Mouse (Mus musculus): ENCODE measurements at regions not wholly inside any gene's neighbourhood (a gene's known extent, or its start where the extent isn't known, plus 50 kb on each side); places are given as distances from the start of the nearest gene placed in this dataset.

- Histone ChIP-seq H3K4me2 (no peak overlapping the region), H3K9me3 (no peaks in the 10 kb centered on the region), H3K27me3 (replicated peaks) (no peaks in the 10 kb centered on the region), H3K27ac (no peak overlapping the region), H3K36me3 (replicated peaks) (no peaks in the 10 kb centered on the region), H3K4me3 (no peak overlapping the region), H3K9ac (no peak overlapping the region), H3K4me1 (no peaks in the 10 kb centered on the region)
- no peak for ATAC-seq (replicated peaks)
- 88% methylated on average over 7 of the region's 7 CpGs for WGBS
Observed at GRCm38 (mm10) chr6:116910607-116911006, 193.9 kb upstream of the Tmem72 start.

GRCm38 (mm10) chr6:116912161-116912560 lies 195.4 kb upstream of the Tmem72 start:
- Histone ChIP-seq H3K27ac (no peak overlapping the region), H3K27me3 (replicated peaks) (no peaks in the 10 kb centered on the region), H3K9ac (no peak overlapping the region), H3K4me3 (no peak overlapping the region), H3K36me3 (replicated peaks) (no peaks in the 10 kb centered on the region), H3K4me1 (no peaks in the 10 kb centered on the region), H3K9me3 (no peaks in the 10 kb centered on the region), H3K4me2 (no peak overlapping the region)
- no peak for ATAC-seq (replicated peaks)
- 76% methylated on average over 3 of the region's 3 CpGs for WGBS

- Histone ChIP-seq H3K4me1 (no peaks in the 10 kb centered on the region), H3K36me3 (replicated peaks) (no peaks in the 10 kb centered on the region), H3K9me3 (no peaks in the 10 kb centered on the region), H3K9ac (no peak overlapping the region), H3K27ac (no peak overlapping the region), H3K4me3 (no peak overlapping the region), H3K27me3 (replicated peaks) (no peaks in the 10 kb centered on the region), H3K4me2 (no peak overlapping the region)
- 79% methylated on average over 1 of the region's 1 CpGs for WGBS
- no peak for ATAC-seq (replicated peaks)
Observed at GRCm38 (mm10) chr6:116914073-116914472, 197.4 kb upstream of the Tmem72 start.

DNA sequence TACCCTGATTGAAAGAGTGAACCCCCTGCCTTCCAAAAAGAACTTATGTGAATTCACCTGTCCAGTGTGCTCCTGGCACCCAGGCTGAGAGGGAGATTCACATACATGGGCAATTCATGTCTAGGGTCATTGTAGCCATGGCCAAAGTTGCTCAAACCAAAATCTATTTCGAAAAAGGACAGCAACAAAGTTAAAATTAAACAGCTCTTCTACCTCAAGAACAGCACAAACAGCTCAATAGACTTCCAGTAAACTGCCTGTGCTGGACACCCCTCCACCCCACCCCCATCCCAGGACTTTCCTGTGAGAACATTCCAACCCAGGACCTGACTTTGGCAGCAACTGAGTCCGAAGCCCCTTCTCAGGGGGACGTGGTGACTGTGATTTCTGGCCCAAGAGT lies 218.3 kb upstream of the Tmem72 start:
- no peaks in the 10 kb centered on the region for H3K4me1 ChIP-seq
- no peaks in the 10 kb centered on the region for H3K27me3 ChIP-seq (replicated peaks)
- H3K4me3 ChIP-seq = no peak overlapping the region
- WGBS = 84% methylated on average over 3 of the region's 3 CpGs
- no peak overlapping the region for H3K4me2 ChIP-seq
- no peak overlapping the region for H3K9ac ChIP-seq
- no peaks in the 10 kb centered on the region for H3K36me3 ChIP-seq (replicated peaks)
- ATAC-seq (replicated peaks) = no peak
- no peak overlapping the region for H3K27ac ChIP-seq
- no peaks in the 10 kb centered on the region for H3K9me3 ChIP-seq

- peaks cover 5% of the 10 kb centered on the region; the same call in 1 of the 2 replicates for H3K4me1 ChIP-seq
Observed at GRCm38 (mm10) chr6:116941576-116941975, 224.9 kb upstream of the Tmem72 start.

DNA sequence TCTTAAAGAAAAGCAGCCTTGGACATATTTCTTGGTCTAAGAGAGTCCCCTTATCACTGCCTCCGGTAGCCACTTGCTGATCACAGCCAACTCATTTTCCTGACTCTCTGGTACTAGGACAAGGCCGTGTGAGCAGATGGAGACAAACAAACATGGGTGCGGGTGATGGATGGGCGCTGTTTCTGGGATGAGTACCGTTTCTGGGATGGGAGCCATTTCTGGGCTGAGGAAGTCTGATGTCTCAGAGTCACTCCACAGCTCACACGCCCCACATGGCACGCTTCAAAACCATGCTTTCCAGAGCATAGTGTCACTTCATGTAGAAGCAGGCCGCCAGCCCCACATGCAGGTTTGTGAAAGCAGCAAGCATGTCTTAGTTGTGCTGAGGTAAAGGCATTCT lies 225.6 kb upstream of the Cxcl12 start:
- Histone ChIP-seq H3K27ac (no peak overlapping the region), H3K4me3 (no peak overlapping the region), H3K4me1 (peaks cover 6% of the 10 kb centered on the region; the same call in 1 of the 2 replicates), H3K4me2 (no peak overlapping the region), H3K9ac (no peak overlapping the region), H3K9me3 (no peaks in the 10 kb centered on the region), H3K36me3 (replicated peaks) (no peaks in the 10 kb centered on the region), H3K27me3 (replicated peaks) (no peaks in the 10 kb centered on the region)
- ATAC-seq (replicated peaks) = no peak
- 96% methylated on average over 8 of the region's 8 CpGs for WGBS

More at GRCm38 (mm10) chr6:116941576-116941975, 224.9 kb upstream of the Tmem72 start:
- no peak overlapping the region for H3K27ac ChIP-seq
- H3K9me3 ChIP-seq = no peaks in the 10 kb centered on the region
- H3K36me3 ChIP-seq (replicated peaks) = no peaks in the 10 kb centered on the region
- H3K4me3 ChIP-seq = no peak overlapping the region
- no peak for ATAC-seq (replicated peaks)
- WGBS = 68% methylated on average over 9 of the region's 9 CpGs
- no peaks in the 10 kb centered on the region for H3K27me3 ChIP-seq (replicated peaks)
- H3K4me2 ChIP-seq = no peak overlapping the region
- H3K9ac ChIP-seq = no peak overlapping the region

- peak; percentile 39; the same call in 1 of the 2 replicates for ATAC-seq (replicated peaks)
- Histone ChIP-seq H3K4me3 (no peak overlapping the region), H3K4me2 (no peak overlapping the region), H3K4me1 (peaks cover 6% of the 10 kb centered on the region; the same call in 1 of the 2 replicates), H3K27ac (0 out of 2 replicates have a peak overlapping the region, but pooled peaks have one; percentile 20), H3K9ac (no peak overlapping the region), H3K27me3 (replicated peaks) (no peaks in the 10 kb centered on the region), H3K36me3 (replicated peaks) (no peaks in the 10 kb centered on the region), H3K9me3 (no peaks in the 10 kb centered on the region)
- WGBS = 17% methylated on average over 8 of the region's 8 CpGs
Observed at GRCm38 (mm10) chr6:116946083-116946732, 222.1 kb upstream of the Cxcl12 start.

DNA sequence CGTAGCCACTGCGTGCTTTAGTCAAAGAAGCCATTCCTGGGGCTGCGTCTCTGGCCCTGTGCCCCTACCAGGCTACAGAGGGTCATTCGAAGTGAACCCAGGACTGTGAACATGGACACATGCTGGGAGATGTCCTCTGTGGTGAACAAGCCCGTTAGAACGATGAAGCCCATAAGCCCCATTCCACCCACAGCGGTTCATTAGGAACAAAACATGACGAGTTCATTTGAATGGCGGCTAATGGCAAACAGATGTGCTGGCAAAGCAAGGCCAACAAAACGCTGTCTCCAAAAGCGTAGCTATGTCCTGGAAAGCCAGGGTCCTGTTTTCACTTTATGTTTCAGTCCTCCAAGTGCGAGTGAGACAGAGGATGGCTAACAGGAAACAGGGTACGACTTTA lies 208.7 kb upstream of the Cxcl12 start:
- 81% methylated on average over 13 of the region's 13 CpGs for WGBS
- no peak overlapping the region for H3K27ac ChIP-seq
- no peak overlapping the region for H3K4me2 ChIP-seq
- H3K4me3 ChIP-seq = no peak overlapping the region
- H3K36me3 ChIP-seq (replicated peaks) = no peaks in the 10 kb centered on the region
- H3K9me3 ChIP-seq = no peaks in the 10 kb centered on the region
- H3K9ac ChIP-seq = no peak overlapping the region
- no peaks in the 10 kb centered on the region for H3K27me3 ChIP-seq (replicated peaks)
- no peak for ATAC-seq (replicated peaks)
- H3K4me1 ChIP-seq = no peaks in the 10 kb centered on the region

DNA sequence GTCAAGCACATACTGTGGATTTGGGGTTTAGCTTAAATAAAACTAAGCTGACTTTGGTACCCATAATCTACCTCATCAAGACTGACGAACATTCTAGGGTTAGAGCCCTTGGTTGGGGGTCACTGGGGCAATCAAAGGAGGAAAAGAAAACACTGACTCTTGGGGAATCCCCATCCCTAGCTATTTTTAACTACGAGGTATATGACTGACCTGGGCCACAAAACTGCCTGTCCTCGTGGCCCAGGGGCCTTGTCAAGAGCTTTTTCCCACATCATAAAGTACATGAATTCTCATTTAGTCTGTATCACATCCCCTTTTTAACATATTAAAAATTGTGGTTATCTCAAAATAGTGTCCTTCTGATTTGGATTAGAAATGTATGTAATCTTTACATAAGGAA lies 207.7 kb upstream of the Cxcl12 start:
- no peak overlapping the region for H3K4me3 ChIP-seq
- no peak overlapping the region for H3K4me2 ChIP-seq
- no peaks in the 10 kb centered on the region for H3K27me3 ChIP-seq (replicated peaks)
- no peak overlapping the region for H3K27ac ChIP-seq
- WGBS = 82% methylated on average over 3 of the region's 3 CpGs
- H3K4me1 ChIP-seq = no peaks in the 10 kb centered on the region
- ATAC-seq (replicated peaks) = no peak
- H3K36me3 ChIP-seq (replicated peaks) = no peaks in the 10 kb centered on the region
- H3K9me3 ChIP-seq = no peaks in the 10 kb centered on the region
- no peak overlapping the region for H3K9ac ChIP-seq

- Histone ChIP-seq H3K27me3 (replicated peaks) (no peaks in the 10 kb centered on the region), H3K4me3 (no peak overlapping the region), H3K9ac (no peak overlapping the region), H3K4me2 (no peak overlapping the region), H3K9me3 (no peaks in the 10 kb centered on the region), H3K27ac (no peak overlapping the region), H3K4me1 (no peaks in the 10 kb centered on the region), H3K36me3 (replicated peaks) (no peaks in the 10 kb centered on the region)
- 32% methylated on average over 3 of the region's 3 CpGs for WGBS
- ATAC-seq (replicated peaks) = no peak
Observed at GRCm38 (mm10) chr6:116966436-116966835, 201.9 kb upstream of the Cxcl12 start.

DNA sequence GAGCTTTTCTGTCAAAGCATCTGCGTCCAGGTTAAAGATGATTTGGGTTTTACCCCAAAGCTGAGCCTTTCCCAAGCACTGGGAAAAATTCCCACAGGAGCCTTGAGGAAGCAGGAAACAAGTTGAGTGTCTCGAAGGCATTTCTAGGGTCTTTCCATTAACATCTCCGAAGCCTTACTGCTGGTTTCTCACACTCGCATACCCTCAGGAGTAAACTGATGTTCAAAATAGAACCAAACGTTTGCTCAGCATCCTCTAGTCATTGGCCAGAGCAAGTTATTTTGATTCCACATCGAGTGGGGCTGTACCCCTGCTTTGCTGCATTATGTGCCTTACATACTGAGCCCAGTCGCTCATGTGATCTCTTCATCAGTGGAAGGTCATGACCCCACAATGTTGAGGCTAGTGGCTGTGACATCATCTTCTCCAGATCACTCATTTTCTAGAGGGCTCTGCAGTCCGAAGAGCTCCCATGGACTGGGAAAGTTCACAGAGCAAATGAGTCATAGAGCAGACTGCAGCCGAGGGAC lies 198.9 kb upstream of the Cxcl12 start:
- Histone ChIP-seq H3K27ac (no peak overlapping the region), H3K4me3 (no peak overlapping the region), H3K4me2 (no peak overlapping the region), H3K36me3 (replicated peaks) (no peaks in the 10 kb centered on the region), H3K9me3 (no peaks in the 10 kb centered on the region), H3K9ac (no peak overlapping the region), H3K27me3 (replicated peaks) (no peaks in the 10 kb centered on the region), H3K4me1 (no peaks in the 10 kb centered on the region)
- 69% methylated on average over 9 of the region's 9 CpGs for WGBS
- no peak for ATAC-seq (replicated peaks)

- H3K27ac ChIP-seq = no peak overlapping the region
- no peaks in the 10 kb centered on the region for H3K36me3 ChIP-seq (replicated peaks)
- WGBS = 79% methylated on average over 3 of the region's 3 CpGs
- H3K9me3 ChIP-seq = no peaks in the 10 kb centered on the region
- ATAC-seq (replicated peaks) = no peak
- no peak overlapping the region for H3K4me2 ChIP-seq
- no peaks in the 10 kb centered on the region for H3K4me1 ChIP-seq
- no peak overlapping the region for H3K9ac ChIP-seq
- no peak overlapping the region for H3K4me3 ChIP-seq
- H3K27me3 ChIP-seq (replicated peaks) = no peaks in the 10 kb centered on the region
Observed at GRCm38 (mm10) chr6:116974841-116975240, 193.5 kb upstream of the Cxcl12 start.

DNA sequence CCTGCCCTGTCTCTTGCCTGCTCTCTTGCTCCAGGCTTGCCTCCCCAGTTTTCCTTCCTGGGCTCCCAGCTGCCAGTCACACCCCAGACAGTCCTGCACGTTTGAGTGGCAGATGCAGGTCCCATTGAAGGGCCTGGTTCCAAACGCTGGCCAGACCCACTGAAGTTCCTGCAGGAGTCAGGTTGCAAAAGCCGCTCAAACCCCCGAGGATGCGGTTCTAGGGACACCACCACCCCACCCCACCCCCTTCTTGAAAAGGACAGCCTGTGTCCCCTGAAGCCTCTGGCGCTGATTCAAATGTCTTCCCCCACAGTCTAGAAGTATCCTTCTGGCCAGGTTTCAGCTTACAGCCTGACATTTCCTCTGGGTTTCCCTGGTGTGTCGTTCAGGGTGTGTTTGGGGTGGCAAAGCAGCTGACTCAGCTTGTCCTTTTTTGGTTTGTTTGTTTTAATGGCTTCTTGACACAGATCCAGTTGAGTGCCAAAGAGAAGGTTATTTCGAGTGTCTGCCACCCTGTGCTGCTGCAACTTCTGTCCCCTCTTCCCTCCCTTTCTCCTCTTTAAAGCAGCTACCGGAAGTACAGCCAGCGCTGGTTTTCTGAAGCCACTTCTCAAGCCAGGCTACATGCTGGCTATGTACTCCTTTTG lies 187.9 kb upstream of the Cxcl12 start:
- 11% methylated on average over 10 of the region's 10 CpGs for WGBS
- no peak for ATAC-seq (replicated peaks)
- no peak overlapping the region for H3K9ac ChIP-seq
- no peaks in the 10 kb centered on the region; the same call in 1 of the 2 replicates for H3K4me1 ChIP-seq
- no peaks in the 10 kb centered on the region for H3K9me3 ChIP-seq
- H3K27me3 ChIP-seq (replicated peaks) = no peaks in the 10 kb centered on the region
- H3K4me3 ChIP-seq = no peak overlapping the region
- H3K36me3 ChIP-seq (replicated peaks) = no peaks in the 10 kb centered on the region
- no peak overlapping the region for H3K27ac ChIP-seq
- H3K4me2 ChIP-seq = no peak overlapping the region

Data from midbrain, embryonic 15.5 days (tissue).